Mouse (Mus musculus) kidney, postnatal 4 days (tissue): Measurements from ENCODE around the gene Afg3l1.
A peak's percentile ranks its signal among the peaks of the same experiment; 100 is the strongest.
"Not testable (repeated sequence)": the region's sequence is repeated elsewhere in the genome, so short reads cannot be mapped to it uniquely, and the experiment has no call there.

Source experiments
- DNase-seq, 2 experiments: peaks; one replicate each; pipeline ENCODE4 v3.0.0; 2021; ENCODE audit warnings: mixed read lengths in 2 of 2

Gene Afg3l1

GRCm38 (mm10) chr8:123477737-123478258 is at the start of gene Afg3l1:
TSS of gene Afg3l1 (plus strand) at chr8:123477903.
- DNase-seq: peak; percentile 95 to 98

GRCm38 (mm10) chr8:123428343-123428893 is 49.3 kb upstream of the Afg3l1 start:
- no peak for DNase-seq

- DNase-seq: no peak
Observed at GRCm38 (mm10) chr8:123428939-123429721, 48.6 kb upstream of the Afg3l1 start.

- not testable (repeated sequence) for DNase-seq
Observed at GRCm38 (mm10) chr8:123429722-123430013, 48.0 kb upstream of the Afg3l1 start.

GRCm38 (mm10) chr8:123430936-123431335 is 46.8 kb upstream of the Afg3l1 start:
- DNase-seq: not testable (repeated sequence)

GRCm38 (mm10) chr8:123431616-123432365 is 45.9 kb upstream of the Afg3l1 start:
- DNase-seq: no peak

GRCm38 (mm10) chr8:123432381-123432780 is 45.3 kb upstream of the Afg3l1 start:
- no peak for DNase-seq

- not testable (repeated sequence) for DNase-seq
Observed at GRCm38 (mm10) chr8:123433241-123433974, 44.3 kb upstream of the Afg3l1 start.

GRCm38 (mm10) chr8:123441788-123442187 is 35.9 kb upstream of the Afg3l1 start:
- DNase-seq: no peak

- no peak for DNase-seq
Observed at GRCm38 (mm10) chr8:123442351-123442750, 35.4 kb upstream of the Afg3l1 start.

GRCm38 (mm10) chr8:123442871-123443575 is 34.7 kb upstream of the Afg3l1 start:
- DNase-seq: peak; percentile 97 to 98

- DNase-seq: no peak
Observed at GRCm38 (mm10) chr8:123443576-123443921, 34.2 kb upstream of the Afg3l1 start.

GRCm38 (mm10) chr8:123444131-123444530 is 33.6 kb upstream of the Afg3l1 start:
- no peak for DNase-seq

GRCm38 (mm10) chr8:123445981-123446380 is 31.7 kb upstream of the Afg3l1 start:
- no peak for DNase-seq

GRCm38 (mm10) chr8:123446799-123447198 is 30.9 kb upstream of the Afg3l1 start:
- no peak for DNase-seq

GRCm38 (mm10) chr8:123450783-123451182 is 26.9 kb upstream of the Afg3l1 start:
- no peak for DNase-seq

- DNase-seq: not testable (repeated sequence)
Observed at GRCm38 (mm10) chr8:123451747-123452146, 26.0 kb upstream of the Afg3l1 start.

GRCm38 (mm10) chr8:123452149-123452548 is 25.6 kb upstream of the Afg3l1 start:
- no peak for DNase-seq

GRCm38 (mm10) chr8:123453291-123453690 is 24.4 kb upstream of the Afg3l1 start:
- DNase-seq: no peak

- no peak for DNase-seq
Observed at GRCm38 (mm10) chr8:123453951-123454350, 23.8 kb upstream of the Afg3l1 start.

- DNase-seq: no peak
Observed at GRCm38 (mm10) chr8:123454559-123454958, 23.1 kb upstream of the Afg3l1 start.

- DNase-seq: no peak
Observed at GRCm38 (mm10) chr8:123463651-123464050, 14.1 kb upstream of the Afg3l1 start.
